Mouse (Mus musculus) testis, postnatal 14 days (tissue): ENCODE results near the gene Gldn.

Experiments used
- DNase-seq: peaks from one replicate; pipeline ENCODE4 v3.0.0; 2021; ENCODE audit warnings: low spot score

Gene Gldn

DNA sequence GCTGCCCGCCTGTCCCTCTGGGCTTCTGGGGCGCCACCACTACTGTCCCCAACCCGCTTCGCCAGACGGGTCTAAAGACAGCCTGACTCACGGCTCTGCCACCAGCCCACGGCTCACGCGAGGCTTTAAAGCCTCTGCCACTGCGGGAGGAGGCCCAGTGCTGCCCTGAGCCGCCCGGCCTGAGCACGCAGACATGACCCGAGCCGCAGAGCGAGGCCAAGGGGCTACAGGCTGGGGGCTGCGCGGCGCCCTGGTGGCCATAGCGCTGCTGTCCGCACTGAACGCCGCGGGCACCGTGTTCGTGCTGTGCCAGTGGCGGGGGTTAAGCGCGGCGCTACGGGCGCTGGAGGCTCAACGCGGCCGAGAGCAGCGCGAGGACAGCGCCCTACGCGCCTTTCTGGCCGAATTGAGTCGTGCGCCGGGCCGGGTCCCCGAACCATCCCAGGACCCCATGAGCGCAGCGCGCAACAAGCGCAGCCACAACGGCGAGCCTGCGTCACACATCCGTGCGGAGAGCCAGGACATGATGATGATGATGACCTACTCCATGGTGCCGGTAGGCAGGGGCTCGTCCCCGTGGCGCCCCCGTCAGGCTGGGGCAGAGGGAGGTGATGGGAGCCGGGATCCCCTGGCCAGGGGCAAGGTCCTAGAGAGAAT, at the start of gene Gldn:
Gene Gldn, plus strand, starts transcription at position 156 of the 657 bp plus-strand sequence.
- no peak for DNase-seq

DNA sequence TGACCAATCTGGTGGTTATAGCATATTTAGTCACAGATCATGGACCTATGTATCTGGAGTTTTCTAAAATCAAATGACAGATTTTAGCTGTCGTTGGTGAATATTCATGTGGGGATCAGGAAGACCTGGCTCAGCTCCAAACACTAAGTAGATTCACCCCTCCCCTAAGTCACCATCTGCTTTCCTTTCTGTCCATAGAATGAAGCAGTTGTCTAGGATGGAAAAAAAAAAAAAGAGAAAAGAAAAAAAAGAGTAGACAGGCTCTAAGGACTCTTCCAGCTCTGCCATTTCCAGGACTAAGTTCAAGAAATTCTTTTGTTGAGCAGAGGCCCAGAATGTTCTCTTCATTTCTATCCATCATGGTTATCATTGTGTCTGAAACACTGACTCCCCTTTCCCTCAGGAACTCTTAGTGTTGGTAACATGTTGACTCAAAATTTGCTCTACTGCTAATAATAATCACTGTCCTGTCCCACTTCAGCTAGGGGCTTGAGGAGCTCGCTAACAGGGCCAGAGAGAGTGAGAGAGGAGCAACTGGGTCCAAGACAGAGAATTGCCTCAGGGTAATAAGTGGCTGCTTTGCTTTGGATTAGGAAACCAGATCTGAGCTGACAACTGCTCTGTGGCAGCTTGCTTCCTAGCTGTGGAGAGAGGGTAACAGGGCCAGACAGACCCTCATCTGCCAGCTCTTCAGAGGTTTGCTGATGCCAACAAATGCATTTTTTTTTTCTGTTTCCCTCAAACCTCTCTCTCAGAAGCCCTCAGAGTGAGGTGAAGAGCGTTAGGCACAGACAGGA, 41.2 kb upstream of the Gldn start:
- DNase-seq, result no peak

GRCm38 (mm10) chr9:54264754-54265153, 21.5 kb upstream of the Gldn start:
- no peak for DNase-seq

GRCm38 (mm10) chr9:54268010-54268409, 18.3 kb upstream of the Gldn start, which contains the start of gene Cyp19a1:
Gene Cyp19a1 (minus strand): TSS chr9:54268110.
- no peak for DNase-seq

DNA sequence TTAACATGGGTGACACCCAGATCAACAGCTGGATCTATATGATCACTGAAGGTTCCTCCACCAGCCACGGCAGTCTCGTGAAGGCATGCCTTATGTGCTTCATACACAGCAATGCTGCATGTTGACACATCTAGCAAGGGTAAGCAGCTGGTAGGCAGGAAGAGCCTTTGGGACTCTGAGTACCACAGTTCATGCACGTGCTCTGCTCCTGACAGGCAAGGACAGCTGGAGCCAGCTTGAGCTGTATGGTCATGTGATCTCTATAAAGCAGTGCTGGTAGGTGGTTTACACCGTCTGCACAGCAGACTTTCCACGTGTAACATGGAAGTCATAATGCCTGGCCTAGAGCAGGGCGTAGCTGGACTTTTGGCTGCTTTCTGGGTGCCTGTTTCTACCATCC, 16.3 kb upstream of the Gldn start:
- no peak for DNase-seq

GRCm38 (mm10) chr9:54270889-54271288, 15.4 kb upstream of the Gldn start:
- no peak for DNase-seq

- no peak for DNase-seq
Observed at GRCm38 (mm10) chr9:54275283-54275682, 11.0 kb upstream of the Gldn start.

DNA sequence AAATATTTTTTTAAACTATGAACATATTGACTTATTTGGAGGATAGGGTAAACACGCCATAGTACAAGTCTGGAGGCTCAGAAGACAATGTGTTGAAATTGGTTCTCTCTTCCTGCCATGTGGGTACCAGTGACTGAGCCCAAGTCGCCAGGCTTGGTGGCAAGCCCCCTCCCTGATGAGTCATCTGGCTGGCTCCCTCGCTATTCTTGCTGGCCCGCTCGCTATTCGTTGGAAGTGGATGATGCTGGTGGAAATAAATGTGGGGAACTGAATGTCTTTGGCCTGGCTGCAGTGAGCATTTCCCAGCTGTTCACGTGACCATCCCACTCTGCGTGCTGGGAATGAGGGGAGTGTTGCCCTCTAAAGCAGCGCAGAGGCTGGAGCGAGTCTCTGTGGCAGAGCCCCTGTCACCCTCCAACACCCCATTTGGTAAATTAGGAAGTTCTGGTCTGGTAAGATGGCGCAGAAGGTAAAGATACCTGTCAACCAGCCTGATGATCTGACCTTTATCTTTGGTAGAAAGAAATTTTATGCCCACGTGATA, 7.2 kb upstream of the Gldn start:
- no peak for DNase-seq

DNA sequence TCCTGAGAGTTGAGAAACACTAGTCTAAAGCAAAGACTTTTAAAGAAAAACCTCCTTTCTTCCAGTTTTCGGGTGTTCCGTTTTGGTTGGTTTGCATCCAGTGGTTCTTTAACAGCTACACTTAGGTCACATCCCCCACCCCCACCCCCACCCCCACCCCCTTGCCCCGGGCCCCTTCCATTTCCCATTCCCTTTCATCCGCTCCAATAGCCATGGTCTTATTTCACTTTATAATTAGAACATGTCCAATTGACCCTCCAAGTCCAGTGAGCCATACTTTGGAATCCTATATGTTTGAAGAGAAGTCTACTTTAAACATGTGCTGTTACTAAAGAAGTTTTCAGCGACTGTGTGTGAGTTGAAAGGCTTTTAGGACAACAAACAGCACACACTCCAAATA, 1.5 kb downstream of the Gldn start:
- DNase-seq, result no peak

DNA sequence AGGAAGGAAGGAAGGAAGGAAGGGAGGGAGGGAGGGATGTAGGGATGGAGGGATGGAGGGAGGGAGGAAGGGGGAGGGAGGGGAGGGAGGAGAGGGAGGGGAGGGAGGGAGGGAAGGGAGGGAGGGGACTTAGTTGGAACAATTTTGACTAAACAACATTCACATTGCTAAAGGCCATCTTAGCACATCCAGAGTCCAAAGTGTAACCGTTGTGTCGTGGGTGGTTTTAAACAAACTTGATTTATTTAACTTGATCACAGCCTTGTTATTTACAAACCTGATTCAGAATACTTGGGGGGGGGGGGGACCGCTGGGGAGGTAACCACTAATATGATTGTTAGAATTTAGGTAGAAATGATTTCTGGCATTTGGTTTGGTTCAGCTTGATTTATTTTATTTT, 13.1 kb downstream of the Gldn start:
- DNase-seq, result no peak

DNA sequence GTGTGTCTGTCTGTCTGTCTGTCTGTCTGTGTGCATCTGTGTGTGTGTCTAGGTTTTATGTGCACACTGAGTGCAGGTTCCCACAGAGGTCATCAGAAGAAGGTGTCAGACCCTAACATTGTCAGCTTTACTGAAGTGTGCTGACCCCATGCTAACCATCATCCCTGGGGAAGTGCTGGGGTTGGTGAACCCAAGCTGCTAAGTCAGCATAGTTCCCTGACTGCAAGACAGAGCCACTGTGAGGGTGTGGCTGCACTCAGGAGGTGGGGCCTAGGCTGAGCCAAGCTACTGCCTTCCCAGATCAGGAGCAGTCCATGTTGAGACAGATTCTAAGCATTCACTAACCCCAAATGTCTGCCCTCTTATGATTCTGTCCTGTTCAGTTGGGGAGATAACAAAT, 13.5 kb downstream of the Gldn start:
- DNase-seq, result no peak

DNA sequence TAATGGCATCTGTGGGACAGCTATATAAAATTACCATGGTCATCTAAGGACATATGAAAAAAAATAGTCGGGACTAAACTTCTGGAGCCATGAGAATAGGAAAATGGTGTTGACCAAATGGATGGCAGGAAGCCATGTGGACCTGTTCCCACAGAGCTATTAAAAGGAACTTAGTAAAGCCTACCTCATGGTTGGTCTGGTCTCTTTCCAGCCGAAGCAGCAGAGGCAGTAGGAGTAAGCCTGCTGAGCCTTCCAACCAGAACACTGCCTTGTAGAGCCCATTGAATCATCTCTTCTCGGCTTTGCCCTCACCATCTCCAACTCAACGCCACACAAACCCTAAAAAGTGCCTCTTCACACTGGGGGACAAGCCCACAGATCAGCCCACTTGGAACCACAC, 15.0 kb downstream of the Gldn start:
- DNase-seq, result no peak

GRCm38 (mm10) chr9:54308209-54308608, 21.9 kb downstream of the Gldn start:
- DNase-seq, result no peak

DNA sequence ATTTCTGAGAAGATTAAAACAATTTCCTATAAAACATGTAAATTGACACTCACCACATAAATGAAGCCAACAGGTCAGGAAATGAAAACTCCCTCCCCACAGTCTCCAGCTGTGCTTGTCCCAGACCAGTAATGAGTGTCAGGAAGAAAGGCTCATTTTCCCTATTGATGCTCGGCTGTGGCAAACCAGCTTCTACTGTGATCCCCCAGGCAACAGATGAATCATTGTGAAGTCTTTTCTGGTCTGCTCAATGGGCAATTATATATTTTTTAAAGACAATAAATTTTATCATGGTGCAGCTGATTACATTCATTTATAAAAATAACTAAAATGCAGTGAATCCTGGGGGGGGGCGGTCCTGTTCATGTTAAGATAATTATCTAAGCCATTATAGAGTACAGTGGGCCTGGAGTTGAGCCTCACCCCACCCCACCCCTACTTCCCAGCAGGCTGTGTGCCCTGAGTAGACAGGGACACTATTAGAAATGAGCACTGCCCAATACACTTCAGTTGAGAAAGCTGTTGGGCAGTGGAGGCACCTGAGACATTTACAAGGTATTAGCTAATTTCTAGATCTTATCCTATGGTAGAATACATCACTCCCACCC, 22.6 kb downstream of the Gldn start:
- no peak for DNase-seq

DNA sequence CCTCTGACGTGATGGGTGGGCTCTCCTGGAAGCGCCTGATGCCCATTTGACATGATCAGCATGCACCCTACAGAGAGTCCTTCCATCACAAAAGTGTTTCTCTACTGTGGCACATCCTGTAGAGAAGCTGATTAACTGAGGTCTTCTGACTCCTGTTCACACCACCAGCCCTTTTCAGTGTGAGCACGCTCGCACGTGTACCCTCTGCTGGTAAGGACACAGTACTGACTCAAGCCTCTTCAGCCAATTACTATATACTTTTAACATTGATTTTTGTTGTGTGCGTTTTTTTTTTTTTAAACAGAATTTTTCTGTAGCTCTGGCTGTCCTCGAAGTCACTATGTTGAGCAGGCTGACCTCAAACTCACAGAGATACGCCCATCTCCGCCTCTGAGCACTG, 30.1 kb downstream of the Gldn start:
- DNase-seq, result no peak

- no peak for DNase-seq
Observed at GRCm38 (mm10) chr9:54323456-54323855, 37.2 kb downstream of the Gldn start.

GRCm38 (mm10) chr9:54329201-54329600, 42.9 kb downstream of the Gldn start:
- DNase-seq, result no peak

DNA sequence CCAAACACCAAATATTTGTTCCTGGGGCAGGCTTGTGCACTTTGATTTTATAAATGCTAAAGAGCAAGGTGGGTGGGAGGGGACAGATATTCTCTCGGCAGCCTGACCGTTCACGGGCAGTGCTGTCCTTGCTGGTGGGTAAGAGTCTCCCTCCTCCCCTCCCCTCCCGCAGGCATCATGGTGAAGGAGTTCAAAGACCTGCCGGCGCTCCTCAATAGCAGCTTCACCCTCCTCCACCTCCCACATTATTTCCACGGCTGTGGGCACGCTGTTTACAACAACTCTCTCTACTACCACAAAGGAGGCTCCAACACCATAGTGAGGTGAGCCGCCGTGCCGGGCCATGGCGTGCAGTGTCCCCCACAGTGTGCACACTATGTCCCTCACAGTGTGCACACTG, 49.3 kb downstream of the Gldn start:
- no peak for DNase-seq

- peak; percentile 20 for DNase-seq
Observed at GRCm38 (mm10) chr9:54336532-54337144, 50.4 kb downstream of the Gldn start.

DNA sequence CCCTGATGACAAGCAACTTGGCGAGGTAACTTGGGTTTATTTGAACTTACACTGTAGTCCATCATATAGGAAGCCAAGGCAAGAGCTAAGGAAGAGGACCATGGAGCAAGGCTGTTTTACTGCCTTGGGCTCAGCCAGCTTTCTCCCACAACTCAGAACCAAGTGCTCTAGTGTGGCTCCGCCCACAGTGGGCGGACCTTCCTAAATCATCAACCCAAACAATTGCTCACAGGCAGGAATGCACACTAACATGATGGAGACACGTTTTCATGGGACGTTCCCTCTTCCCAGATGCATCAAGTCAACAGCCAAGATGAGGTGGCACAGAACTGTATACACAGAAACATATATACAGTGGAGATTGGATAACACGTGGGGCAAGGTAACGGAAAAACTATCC, 55.7 kb downstream of the Gldn start:
- DNase-seq, result no peak

DNA sequence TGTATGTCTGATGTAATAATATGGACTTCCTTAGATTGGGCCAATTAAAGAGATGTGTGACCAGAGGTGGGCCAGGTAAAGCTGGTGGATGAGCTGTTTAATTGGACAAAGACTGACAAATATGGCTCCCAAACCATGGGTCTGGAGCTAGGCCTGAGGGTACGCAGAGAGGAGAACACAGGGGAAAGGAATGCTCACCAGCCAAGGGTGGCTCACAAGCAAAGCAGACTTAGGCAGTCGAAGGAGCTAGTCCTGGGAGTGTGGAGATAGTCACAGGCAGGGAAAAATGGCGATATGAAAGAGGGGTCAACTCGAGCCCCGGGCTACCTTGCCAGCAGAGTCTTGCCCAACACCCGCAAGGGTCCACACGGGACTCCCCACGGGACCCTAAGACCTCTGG, 70.5 kb downstream of the Gldn start:
- DNase-seq, result no peak
